Mouse (Mus musculus): ENCODE measurements around the gene Hexa.

GRCm38 (mm10) chr9:59552610-59553009 lies 13.3 kb downstream of the Hexa start:
- TF ChIP-seq CTCF (conservative IDR thresholded peaks at IDR 0.05; ENCODE audit: low read length) (no peak), NANOG (IDR thresholded peaks at IDR 0.05; ENCODE audit: borderline replicate concordance, low read length) (no peak)

All from E14TG2a.4 (cell line).